Mouse (Mus musculus) brain, embryonic 14.5 days (tissue): Measurements from ENCODE around the gene Odf2l. TPM values are rescaled to one million over a fixed set of nuclear protein-coding genes. Genes with fewer than 3 reads are reported as not detected.

Experiments
- DNase-seq: peaks from one replicate; pipeline ENCODE4 v3.0.0-alpha.2; 2011; ENCODE audit warnings: low read depth
- CTCF ChIP-seq: fragments of 200-500 bp; IDR thresholded peaks from 2 replicates; pipeline ENCODE4 v1.5.1; 2012; ENCODE audit warnings: inconsistent platforms, mild to moderate bottlenecking, moderate library complexity, borderline replicate concordance; ENCODE audit not compliant: insufficient read depth, insufficient read length; ENCODE audit errors: extremely low read depth
- POLR2A ChIP-seq: fragments of 200-500 bp; IDR thresholded peaks from 2 replicates; pipeline ENCODE4 v1.6.1; 2012; ENCODE audit warnings: mild to moderate bottlenecking, inconsistent platforms, borderline replicate concordance; ENCODE audit not compliant: poor library complexity, insufficient read depth, insufficient read length, severe bottlenecking; ENCODE audit errors: extremely low read depth
- polyA plus RNA-seq: library from polyadenylated mRNA; depleted of rRNA; stranded (reverse); fragments of >200 nt; gene quantifications from 2 replicates; pipeline ENCODE4 v1.2.3, GENCODE M21; 2012

Gene Odf2l
- polyA plus RNA-seq, 1 experiment, result 18.6 TPM

GRCm38 (mm10) chr3:145105076-145105772 lies 13.2 kb upstream of the Odf2l start:
- TF ChIP-seq CTCF (no peak), POLR2A (no peak)
- no peak for DNase-seq

- peak; percentile 4 for DNase-seq
- TF ChIP-seq POLR2A (no peak), CTCF (peak; percentile 14; the same call in 1 of the 2 replicates)
These were observed 12.4 kb upstream of the Odf2l start for GRCm38 (mm10) chr3:145105773-145106504.

DNA sequence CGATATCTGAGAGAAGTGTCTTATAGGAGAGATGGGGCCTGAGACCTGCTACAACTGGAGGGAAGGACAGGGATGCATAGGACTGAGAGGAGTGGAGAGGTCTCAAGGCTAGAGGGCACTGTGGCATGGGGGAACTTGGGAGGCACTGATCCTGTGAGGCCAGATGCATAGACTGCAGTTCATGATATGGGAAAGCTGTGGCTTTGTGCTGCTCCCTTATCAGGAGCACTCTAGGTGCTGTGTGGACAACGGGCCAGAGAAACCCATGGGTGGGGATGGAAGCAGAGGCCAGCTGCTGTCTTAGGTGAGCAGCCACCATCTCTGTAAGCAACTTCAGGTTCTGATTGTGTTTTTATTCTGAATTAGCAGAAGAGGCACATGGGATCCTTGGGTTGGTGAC lies 3.2 kb upstream of the Odf2l start:
- TF ChIP-seq POLR2A (no peak), CTCF (no peak)
- no peak for DNase-seq

DNA sequence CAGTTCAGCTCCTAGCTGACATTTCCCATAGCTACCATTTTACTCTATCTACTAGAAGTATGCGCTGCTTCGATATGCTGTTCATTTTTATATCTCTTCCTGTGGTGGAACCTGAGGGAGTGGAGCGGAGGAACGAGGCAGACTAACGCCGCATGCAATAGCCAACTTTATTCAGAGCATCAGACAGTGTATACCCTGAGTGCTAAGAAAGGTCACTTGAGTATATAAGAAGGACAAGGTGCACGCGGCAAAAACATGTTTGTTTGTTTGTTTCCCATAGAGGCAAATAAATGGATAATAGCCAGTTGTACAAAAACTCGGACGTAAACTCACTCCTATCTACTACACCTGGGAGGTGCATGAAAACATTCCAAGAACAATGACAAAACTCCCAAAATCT lies 751 bp upstream of the Odf2l start:
- DNase-seq, result peak; percentile 8
- no peak for TF ChIP-seq CTCF
- no peak for TF ChIP-seq POLR2A

DNA sequence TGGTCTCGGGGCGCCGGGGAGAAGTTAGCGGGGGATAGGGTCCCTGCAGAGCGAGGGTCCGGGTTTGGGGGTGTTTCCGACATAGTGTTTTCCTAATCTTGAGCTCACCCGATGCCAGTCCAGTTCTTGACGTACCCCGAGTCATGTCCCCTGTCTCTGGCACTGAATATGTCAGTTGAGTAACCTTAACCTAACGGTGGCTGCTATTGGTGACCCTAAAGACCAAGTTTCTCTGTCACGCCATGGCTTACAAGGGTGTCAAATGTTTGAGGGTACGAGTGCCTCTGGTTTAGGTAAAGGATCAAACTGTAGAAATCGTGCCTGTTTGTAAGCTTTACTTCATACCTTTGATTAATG lies 592 bp downstream of the Odf2l start:
- TF ChIP-seq POLR2A (no peak), CTCF (no peak)
- no peak for DNase-seq

- TF ChIP-seq CTCF (no peak), POLR2A (no peak)
- DNase-seq, result peak; percentile 5
These were observed 1.0 kb downstream of the Odf2l start for GRCm38 (mm10) chr3:145119425-145119824.

DNA sequence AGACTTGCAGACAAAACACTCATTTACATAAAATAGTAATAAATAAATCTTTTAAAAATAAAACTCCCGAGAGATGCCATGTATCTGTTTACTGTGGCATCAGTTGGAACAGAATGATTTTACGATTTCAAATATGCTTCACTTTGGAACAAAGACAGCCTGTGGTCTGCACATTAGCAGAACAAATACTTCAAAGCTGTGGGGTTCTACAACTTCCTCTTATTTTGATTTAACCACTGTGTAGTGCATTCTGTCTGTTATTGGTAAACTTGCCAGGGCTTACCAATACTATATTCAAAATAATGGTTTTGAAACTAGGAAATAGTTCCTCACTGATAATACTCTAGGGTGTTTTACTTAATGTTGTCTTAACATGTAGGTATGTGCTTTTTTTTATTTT lies 8.2 kb downstream of the Odf2l start:
- TF ChIP-seq CTCF (no peak), POLR2A (no peak)
- DNase-seq, result no peak

DNA sequence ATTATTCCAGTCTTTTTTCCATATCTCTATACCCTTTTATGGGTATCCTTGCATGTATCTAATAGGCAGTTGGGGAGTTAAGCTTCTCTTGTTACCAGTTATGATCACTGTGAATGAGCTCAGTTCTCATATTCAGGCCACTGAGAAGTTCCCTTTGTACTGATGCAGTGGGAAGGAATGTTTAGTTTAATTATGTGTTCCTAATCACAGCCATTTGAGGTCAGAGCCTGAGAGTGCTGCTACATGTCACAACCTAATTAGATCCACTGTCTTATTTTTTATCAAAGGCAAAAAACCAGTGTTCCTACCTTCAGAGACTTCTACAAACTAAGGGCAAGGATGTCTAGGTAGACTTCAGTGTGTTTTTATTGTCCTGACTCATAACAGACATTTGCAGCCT lies 11.0 kb downstream of the Odf2l start:
- TF ChIP-seq POLR2A (no peak), CTCF (no peak)
- no peak for DNase-seq

GRCm38 (mm10) chr3:145131210-145131868 lies 13.0 kb downstream of the Odf2l start:
- peak; percentile 69; the same call in 1 of the 2 replicates for TF ChIP-seq CTCF
- no peak for TF ChIP-seq POLR2A
- DNase-seq, result peak; percentile 76

DNA sequence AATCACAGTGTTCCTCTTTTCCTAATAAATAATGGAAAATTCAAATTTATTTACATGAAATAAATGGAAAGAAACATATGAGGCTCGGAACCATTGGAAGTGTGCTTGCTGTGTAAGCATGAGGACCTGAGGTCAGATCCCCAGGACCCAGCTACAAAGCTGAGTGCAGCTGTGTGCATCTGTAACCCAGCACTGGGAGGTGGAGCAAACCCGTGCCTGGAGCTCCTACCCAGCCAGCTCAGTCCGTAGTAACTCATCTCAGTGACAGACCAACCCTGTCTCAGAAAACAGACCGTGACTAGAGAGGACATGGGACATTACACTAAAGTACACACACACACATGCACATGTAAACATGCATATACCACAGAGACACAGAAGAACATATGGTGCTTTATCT lies 21.8 kb downstream of the Odf2l start:
- DNase-seq, result no peak
- no peak for TF ChIP-seq CTCF
- TF ChIP-seq POLR2A, result no peak

DNA sequence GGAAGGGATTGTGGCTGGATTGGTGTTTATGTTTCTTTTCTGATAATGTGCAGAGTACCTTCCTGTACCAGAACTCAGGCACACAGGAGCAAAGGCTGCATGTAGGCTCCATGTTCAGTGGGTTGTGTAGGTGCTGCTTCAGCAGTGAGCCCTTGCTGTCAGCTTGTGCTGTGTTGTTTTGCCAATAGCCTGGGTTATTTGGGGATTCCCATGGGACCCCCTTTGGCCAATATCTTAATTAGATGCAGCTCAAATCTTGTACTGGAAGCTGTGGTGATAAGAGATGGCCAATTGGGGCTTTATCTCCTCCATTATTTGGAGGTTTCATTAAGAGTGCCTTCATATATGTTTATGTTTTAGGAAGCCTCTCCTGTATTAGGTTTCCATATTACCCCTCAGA lies 24.5 kb downstream of the Odf2l start:
- no peak for DNase-seq
- TF ChIP-seq CTCF (no peak), POLR2A (no peak)
